Mouse (Mus musculus): Measurements from ENCODE around the gene Plekhg1. TPM values are rescaled to one million over a fixed set of nuclear protein-coding genes. Genes with fewer than 3 reads are reported as not detected.
A peak's percentile ranks its signal among the peaks of the same experiment; 100 is the strongest.

The Plekhg1 gene
- polyA plus RNA-seq, 1 experiment from 2014 or later = 16.4 TPM

DNA sequence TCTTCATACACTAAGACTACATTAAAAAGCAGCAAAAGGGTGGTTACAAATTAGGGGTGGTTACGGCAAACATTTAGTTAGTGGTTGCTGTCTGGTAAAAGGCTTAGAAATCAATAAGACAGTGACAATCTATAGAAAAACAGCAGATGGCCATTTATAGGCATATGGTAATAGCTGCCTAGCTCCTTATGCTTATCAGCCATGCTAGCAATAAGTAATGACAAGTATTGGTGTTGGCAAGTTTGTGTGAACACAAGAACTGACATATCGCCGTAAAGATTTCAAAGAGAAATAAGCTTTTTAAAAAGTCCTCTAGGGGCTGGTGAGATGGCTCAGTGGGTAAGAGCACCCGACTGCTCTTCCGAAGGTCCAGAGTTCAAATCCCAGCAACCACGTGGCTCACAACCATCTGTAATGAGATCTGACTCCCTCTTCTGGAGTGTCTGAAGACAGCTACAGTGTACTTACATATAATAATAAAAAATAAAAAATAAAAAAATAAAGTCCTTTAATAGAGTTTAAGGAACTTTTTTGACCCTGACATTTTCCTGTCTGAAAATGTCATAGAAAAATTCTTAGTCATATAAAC lies 250.2 kb downstream of the Plekhg1 start:
- H3K27ac ChIP-seq (ENCODE audit: low read length) = no peak overlapping the region
- no peaks in the 10 kb centered on the region for H3K27me3 ChIP-seq (ENCODE audit: control insufficient read depth, insufficient read depth, low read length)
- H3K9me3 ChIP-seq (ENCODE audit: control insufficient read depth, low read depth, low read length) = no peaks in the 10 kb centered on the region
- H3K4me1 ChIP-seq (ENCODE audit: control insufficient read depth, insufficient read depth, low read length) = no peaks in the 10 kb centered on the region
- no peak overlapping the region for H3K4me3 ChIP-seq (ENCODE audit: low read depth, low read length)
- WGBS = 93% methylated on average over 6 of the region's 6 CpGs
- no peak overlapping the region for H3K9ac ChIP-seq (replicated peaks; ENCODE audit: low read depth, low read length)
- peaks cover 14% of the 10 kb centered on the region for H3K36me3 ChIP-seq (ENCODE audit: control insufficient read depth, insufficient read depth, low read length)
- H3K4me2 ChIP-seq (replicated peaks; ENCODE audit: low read depth, low read length) = no peak overlapping the region
- no peak for ATAC-seq (ENCODE audit: insufficient number of reproducible peaks, insufficient read depth, low FRiP score, low read depth)

DNA sequence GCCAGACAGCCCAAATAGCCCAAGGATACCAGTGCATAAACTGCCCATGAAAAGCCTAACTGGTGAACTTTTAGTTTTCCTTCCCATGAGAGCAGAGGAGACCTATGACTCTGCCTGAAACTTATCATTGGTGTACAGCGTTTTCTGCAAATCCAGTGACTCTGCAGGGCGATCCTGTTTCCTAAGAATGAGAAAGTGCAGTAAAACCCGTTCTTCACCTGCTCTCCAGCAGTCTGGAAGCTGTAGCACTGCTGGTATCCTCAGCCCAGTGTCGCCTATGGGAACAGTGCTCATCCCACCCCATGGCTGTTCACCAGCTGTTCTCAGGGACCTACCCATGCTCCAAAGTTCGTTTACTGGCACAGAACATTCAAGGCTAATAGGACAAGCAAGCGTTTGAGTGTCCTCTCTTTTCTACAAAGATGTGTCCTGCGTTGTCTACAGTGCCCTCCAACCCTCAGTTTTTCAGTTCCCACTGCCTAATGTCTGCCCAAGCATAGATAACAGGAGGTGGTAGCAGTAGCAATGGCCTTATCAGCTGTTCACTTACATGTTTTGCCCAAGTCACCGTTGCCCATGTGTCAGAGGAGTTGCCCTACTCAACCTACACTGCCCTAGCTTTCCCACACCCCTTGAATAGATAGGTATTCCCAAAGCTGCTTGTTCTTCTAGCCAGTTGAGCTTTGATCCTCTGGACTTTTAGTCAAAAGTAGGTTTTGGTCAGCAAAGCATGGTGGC lies 253.4 kb downstream of the Plekhg1 start:
- ATAC-seq (ENCODE audit: insufficient number of reproducible peaks, insufficient read depth, low FRiP score, low read depth) = peak; percentile 74; the same call in 1 of the 2 replicates
- WGBS = 87% methylated on average over 8 of the region's 8 CpGs
- Histone ChIP-seq H3K36me3 (ENCODE audit: control insufficient read depth, insufficient read depth, low read length) (peaks cover 14% of the 10 kb centered on the region), H3K4me2 (replicated peaks; ENCODE audit: low read depth, low read length) (no peak overlapping the region), H3K9ac (replicated peaks; ENCODE audit: low read depth, low read length) (no peak overlapping the region), H3K4me1 (ENCODE audit: control insufficient read depth, insufficient read depth, low read length) (no peaks in the 10 kb centered on the region), H3K27ac (ENCODE audit: low read length) (no peak overlapping the region), H3K4me3 (ENCODE audit: low read depth, low read length) (no peak overlapping the region), H3K27me3 (ENCODE audit: control insufficient read depth, insufficient read depth, low read length) (no peaks in the 10 kb centered on the region), H3K9me3 (ENCODE audit: control insufficient read depth, low read depth, low read length) (no peaks in the 10 kb centered on the region)

DNA sequence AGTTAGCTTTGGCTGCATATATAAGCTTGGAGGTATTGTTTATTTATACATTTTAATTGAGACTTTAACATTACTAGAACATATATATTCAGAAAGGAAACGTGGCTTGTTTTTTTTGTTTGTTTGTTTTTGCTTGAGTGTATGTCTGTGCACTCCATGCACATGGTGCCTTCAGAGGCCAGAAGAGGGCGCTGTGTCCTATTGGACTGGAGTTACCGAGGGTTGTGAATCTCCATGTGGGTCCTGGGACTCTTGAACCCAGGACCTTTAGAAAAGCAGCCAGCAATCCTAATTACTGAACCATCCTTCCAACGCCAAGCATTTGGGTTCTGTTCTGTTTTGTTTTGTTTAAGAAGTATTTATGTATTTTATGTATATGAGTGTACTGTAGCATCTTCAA lies 255.1 kb downstream of the Plekhg1 start:
- H3K9ac ChIP-seq (replicated peaks; ENCODE audit: low read depth, low read length) = no peak overlapping the region
- H3K4me1 ChIP-seq (ENCODE audit: control insufficient read depth, insufficient read depth, low read length) = no peaks in the 10 kb centered on the region
- H3K36me3 ChIP-seq (ENCODE audit: control insufficient read depth, insufficient read depth, low read length) = peaks cover 5% of the 10 kb centered on the region
- no peak overlapping the region for H3K4me2 ChIP-seq (replicated peaks; ENCODE audit: low read depth, low read length)
- no peak overlapping the region for H3K4me3 ChIP-seq (ENCODE audit: low read depth, low read length)
- H3K9me3 ChIP-seq (ENCODE audit: control insufficient read depth, low read depth, low read length) = no peaks in the 10 kb centered on the region
- no peaks in the 10 kb centered on the region for H3K27me3 ChIP-seq (ENCODE audit: control insufficient read depth, insufficient read depth, low read length)
- ATAC-seq (ENCODE audit: insufficient number of reproducible peaks, insufficient read depth, low FRiP score, low read depth) = no peak
- 87% methylated on average over 4 of the region's 4 CpGs for WGBS
- no peak overlapping the region for H3K27ac ChIP-seq (ENCODE audit: low read length)

DNA sequence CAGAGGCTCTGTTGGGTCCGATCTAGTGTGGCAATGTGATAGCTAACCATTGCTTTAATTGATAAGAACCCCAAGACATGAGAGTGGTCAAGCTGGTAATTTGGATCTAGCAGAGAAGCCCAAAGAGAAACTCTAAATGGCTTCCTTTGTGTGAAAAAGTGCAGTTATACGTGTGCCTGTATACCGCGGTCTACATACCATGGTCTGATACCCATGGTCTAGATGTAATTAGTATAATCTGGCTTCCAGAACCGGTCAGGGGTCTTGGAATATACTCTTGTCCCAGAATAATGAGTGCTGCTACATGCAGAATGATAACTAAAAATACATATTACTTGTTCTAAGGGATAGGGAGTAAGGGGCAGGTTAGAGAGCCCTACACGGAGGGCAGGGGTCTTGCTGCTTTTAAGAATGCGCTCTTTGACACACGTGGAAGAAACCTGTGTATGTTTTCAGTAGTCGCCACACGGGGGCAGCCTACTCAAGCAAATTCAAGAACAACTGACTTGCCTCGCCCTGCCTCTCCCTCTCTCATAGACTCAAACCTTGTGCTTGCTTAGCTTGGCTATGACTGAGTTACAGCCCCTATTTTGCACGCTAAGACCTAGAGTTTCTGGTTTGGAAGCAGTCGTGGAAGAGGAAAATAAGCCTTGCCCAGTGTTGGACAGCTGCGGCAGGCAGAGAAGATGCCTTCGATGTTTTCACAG lies 256.2 kb downstream of the Plekhg1 start:
- peak; percentile 80; the same call in 1 of the 2 replicates for ATAC-seq (ENCODE audit: insufficient number of reproducible peaks, insufficient read depth, low FRiP score, low read depth)

DNA sequence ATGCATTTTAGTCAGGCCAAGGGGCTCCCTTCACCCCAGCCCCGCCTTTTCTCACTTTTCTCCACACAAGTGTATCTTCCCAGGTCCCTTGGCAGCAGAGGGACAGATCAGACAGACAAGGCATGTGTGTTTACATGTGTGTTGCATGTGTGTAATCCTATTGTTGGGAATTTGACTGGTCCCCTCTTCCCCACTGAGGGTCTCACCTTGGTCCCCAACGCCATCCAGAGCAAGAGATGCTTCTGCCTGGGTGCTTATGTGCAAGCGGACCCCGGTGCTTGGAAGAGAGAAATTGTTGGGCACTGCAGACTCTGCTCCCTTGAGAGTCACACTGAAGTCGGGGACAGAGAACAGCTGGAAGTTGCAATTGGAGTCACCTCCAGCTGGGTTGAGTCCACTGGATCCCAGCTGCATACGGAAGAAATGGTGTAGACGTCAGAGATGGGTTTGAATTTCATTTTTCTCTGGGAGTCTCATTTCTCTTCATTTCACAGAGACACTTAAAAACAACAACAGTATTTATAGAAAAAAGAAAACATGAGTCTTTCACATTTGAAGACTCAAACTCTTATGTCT lies 257.8 kb downstream of the Plekhg1 start:
- Histone ChIP-seq H3K36me3 (ENCODE audit: control insufficient read depth, insufficient read depth, low read length) (no peaks in the 10 kb centered on the region; the same call in 1 of the 2 replicates), H3K4me3 (ENCODE audit: low read depth, low read length) (no peak overlapping the region), H3K27ac (ENCODE audit: low read length) (peak overlapping the region; percentile 27; the same call in 1 of the 2 replicates), H3K4me2 (replicated peaks; ENCODE audit: low read depth, low read length) (no peak overlapping the region), H3K4me1 (ENCODE audit: control insufficient read depth, insufficient read depth, low read length) (no peaks in the 10 kb centered on the region), H3K9ac (replicated peaks; ENCODE audit: low read depth, low read length) (no peak overlapping the region), H3K27me3 (ENCODE audit: control insufficient read depth, insufficient read depth, low read length) (no peaks in the 10 kb centered on the region), H3K9me3 (ENCODE audit: control insufficient read depth, low read depth, low read length) (no peaks in the 10 kb centered on the region)
- 79% methylated on average over 7 of the region's 7 CpGs for WGBS
- ATAC-seq (ENCODE audit: insufficient number of reproducible peaks, insufficient read depth, low FRiP score, low read depth) = no peak

More for the DNA sequence above, 256.2 kb downstream of the Plekhg1 start:
- Histone ChIP-seq H3K36me3 (ENCODE audit: control insufficient read depth, insufficient read depth, low read length) (no peaks in the 10 kb centered on the region; the same call in 1 of the 2 replicates), H3K9ac (replicated peaks; ENCODE audit: low read depth, low read length) (no peak overlapping the region), H3K27me3 (ENCODE audit: control insufficient read depth, insufficient read depth, low read length) (no peaks in the 10 kb centered on the region), H3K9me3 (ENCODE audit: control insufficient read depth, low read depth, low read length) (no peaks in the 10 kb centered on the region), H3K4me2 (replicated peaks; ENCODE audit: low read depth, low read length) (no peak overlapping the region), H3K27ac (ENCODE audit: low read length) (peak overlapping the region; percentile 10; the same call in 1 of the 2 replicates), H3K4me3 (ENCODE audit: low read depth, low read length) (no peak overlapping the region), H3K4me1 (ENCODE audit: control insufficient read depth, insufficient read depth, low read length) (no peaks in the 10 kb centered on the region)
- 49% methylated on average over 15 of the region's 15 CpGs for WGBS

DNA sequence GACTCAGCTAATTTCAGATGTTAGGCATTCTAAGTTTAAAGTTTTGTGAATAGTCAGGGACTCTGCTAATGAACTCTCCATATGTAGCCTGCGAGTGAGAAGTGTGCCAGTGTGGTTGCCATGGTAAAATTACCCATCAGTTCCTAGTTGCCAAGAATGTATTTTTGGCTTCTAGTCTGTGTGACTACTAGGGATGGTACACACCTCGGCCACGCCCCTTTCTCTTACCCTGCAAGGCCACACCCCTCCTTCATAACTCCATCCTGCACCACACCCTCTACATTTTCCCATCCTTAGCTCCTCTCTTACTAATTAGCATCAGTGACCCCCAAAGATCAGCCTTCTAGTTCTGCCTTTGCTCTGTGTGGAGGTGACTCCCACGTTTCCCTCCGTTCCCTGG lies 262.5 kb downstream of the Plekhg1 start:
- WGBS = 93% methylated on average over 5 of the region's 5 CpGs
- no peak for ATAC-seq (ENCODE audit: insufficient number of reproducible peaks, insufficient read depth, low FRiP score, low read depth)

DNA sequence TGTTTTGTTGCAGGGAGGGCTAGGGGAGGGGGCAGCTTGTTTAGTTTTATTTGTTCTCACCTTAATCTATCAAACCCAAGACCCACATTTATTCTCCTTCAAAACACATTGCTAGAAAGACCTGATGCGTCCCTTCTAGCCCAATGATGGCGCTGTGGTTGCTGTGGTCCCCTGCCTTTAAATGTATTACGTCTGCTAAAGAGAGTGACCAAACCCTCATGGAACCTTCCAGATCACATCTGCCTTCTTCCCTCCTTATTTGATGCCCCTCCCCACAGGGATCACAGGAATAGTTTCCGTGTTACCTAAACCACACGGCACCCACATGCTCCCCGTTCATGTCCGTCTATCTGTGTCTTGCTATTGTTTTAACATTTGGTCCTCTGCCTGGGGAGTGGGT lies 265.0 kb downstream of the Plekhg1 start:
- Histone ChIP-seq H3K27ac (ENCODE audit: low read length) (peak overlapping the region; percentile 89), H3K4me1 (ENCODE audit: control insufficient read depth, insufficient read depth, low read length) (peaks cover 14% of the 10 kb centered on the region), H3K27me3 (ENCODE audit: control insufficient read depth, insufficient read depth, low read length) (no peaks in the 10 kb centered on the region), H3K36me3 (ENCODE audit: control insufficient read depth, insufficient read depth, low read length) (no peaks in the 10 kb centered on the region), H3K4me3 (ENCODE audit: low read depth, low read length) (no peak overlapping the region), H3K9me3 (ENCODE audit: control insufficient read depth, low read depth, low read length) (no peaks in the 10 kb centered on the region), H3K4me2 (replicated peaks; ENCODE audit: low read depth, low read length) (no peak overlapping the region), H3K9ac (replicated peaks; ENCODE audit: low read depth, low read length) (no peak overlapping the region)
- WGBS = 67% methylated on average over 7 of the region's 7 CpGs
- ATAC-seq (ENCODE audit: insufficient number of reproducible peaks, insufficient read depth, low FRiP score, low read depth) = no peak

More for the DNA sequence above, 262.5 kb downstream of the Plekhg1 start:
- no peaks in the 10 kb centered on the region for H3K27me3 ChIP-seq (ENCODE audit: control insufficient read depth, insufficient read depth, low read length)
- no peak overlapping the region for H3K4me2 ChIP-seq (replicated peaks; ENCODE audit: low read depth, low read length)
- H3K27ac ChIP-seq (ENCODE audit: low read length) = no peak overlapping the region
- no peaks in the 10 kb centered on the region for H3K9me3 ChIP-seq (ENCODE audit: control insufficient read depth, low read depth, low read length)
- H3K4me3 ChIP-seq (ENCODE audit: low read depth, low read length) = no peak overlapping the region
- H3K4me1 ChIP-seq (ENCODE audit: control insufficient read depth, insufficient read depth, low read length) = peaks cover 14% of the 10 kb centered on the region
- H3K36me3 ChIP-seq (ENCODE audit: control insufficient read depth, insufficient read depth, low read length) = no peaks in the 10 kb centered on the region
- no peak overlapping the region for H3K9ac ChIP-seq (replicated peaks; ENCODE audit: low read depth, low read length)

DNA sequence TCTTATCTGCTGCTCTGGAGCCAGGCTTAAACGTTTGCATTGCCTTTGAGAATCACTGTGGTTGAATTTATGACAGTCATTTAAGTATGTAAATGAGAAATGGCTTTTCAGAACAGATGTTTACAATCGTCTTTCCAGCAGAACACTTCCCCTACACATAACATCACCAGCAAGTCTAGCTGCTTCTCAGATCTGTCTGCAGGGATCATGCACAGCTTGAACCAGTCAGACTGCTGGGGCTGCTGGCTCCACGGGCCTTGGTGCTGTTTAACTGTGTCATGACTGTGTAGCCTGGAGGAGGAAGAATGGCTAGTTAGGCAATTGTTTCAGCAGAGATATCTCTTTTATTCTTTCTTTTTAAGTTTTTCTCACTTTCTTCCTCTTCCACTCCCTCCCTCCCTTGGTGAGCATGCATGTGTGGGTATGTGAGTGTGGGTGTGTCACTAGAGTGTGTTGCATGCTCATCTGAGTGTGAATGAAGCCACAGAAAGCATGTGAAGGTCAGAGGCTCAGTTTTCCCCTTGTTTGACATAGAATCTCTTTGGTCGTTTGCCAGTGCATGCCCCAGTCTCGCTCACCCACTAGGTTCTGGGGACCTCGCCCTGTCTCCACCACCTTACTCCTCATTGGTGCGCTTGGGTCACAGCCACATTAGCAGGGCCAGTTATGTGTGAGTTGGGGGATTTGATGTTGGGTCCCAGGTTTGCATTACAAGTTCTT lies 266.3 kb downstream of the Plekhg1 start:
- no peak overlapping the region for H3K9ac ChIP-seq (replicated peaks; ENCODE audit: low read depth, low read length)
- peak; percentile 94 for ATAC-seq (ENCODE audit: insufficient number of reproducible peaks, insufficient read depth, low FRiP score, low read depth)
- no peak overlapping the region for H3K4me3 ChIP-seq (ENCODE audit: low read depth, low read length)

More for the DNA sequence above, 266.3 kb downstream of the Plekhg1 start:
- H3K27me3 ChIP-seq (ENCODE audit: control insufficient read depth, insufficient read depth, low read length) = no peaks in the 10 kb centered on the region
- H3K27ac ChIP-seq (ENCODE audit: low read length) = peak overlapping the region; percentile 81
- peaks cover 14% of the 10 kb centered on the region for H3K4me1 ChIP-seq (ENCODE audit: control insufficient read depth, insufficient read depth, low read length)
- no peaks in the 10 kb centered on the region for H3K36me3 ChIP-seq (ENCODE audit: control insufficient read depth, insufficient read depth, low read length)
- H3K9me3 ChIP-seq (ENCODE audit: control insufficient read depth, low read depth, low read length) = no peaks in the 10 kb centered on the region
- WGBS = 35% methylated on average over 7 of the region's 7 CpGs
- H3K4me2 ChIP-seq (replicated peaks; ENCODE audit: low read depth, low read length) = no peak overlapping the region
